Mouse (Mus musculus): ENCODE data around the gene Gm47969.

The Gm47969 gene

GRCm38 (mm10) chr1:83060643-83061042 lies 15.9 kb downstream of the Gm47969 start, which contains the start of gene Krtap28-13:
Gene Krtap28-13 (plus strand): TSS chr1:83060930.
- Histone ChIP-seq H3K36me3 (ENCODE audit: insufficient read depth, low read length) (no peaks in the 10 kb centered on the region), H3K4me3 (replicated peaks; ENCODE audit: low read length) (peak within 1 kb of the TSS; percentile 32; the same call in 1 of the 2 replicates), H3K4me1 (replicated peaks; ENCODE audit: low read depth, low read length) (no peaks in the 10 kb centered on the region), H3K27me3 (ENCODE audit: insufficient read depth, low read length) (no peaks in the 10 kb centered on the region), H3K9me3 (ENCODE audit: low read length) (no peaks in the 10 kb centered on the region)
- TF ChIP-seq CTCF (conservative IDR thresholded peaks at IDR 0.05; ENCODE audit: low read length): no peak
- no peak for TF ChIP-seq POU5F1 (IDR thresholded peaks at IDR 0.05; ENCODE audit: borderline replicate concordance, low read length)
- no peak for TF ChIP-seq NANOG (IDR thresholded peaks at IDR 0.05; ENCODE audit: borderline replicate concordance, low read length)

GRCm38 (mm10) chr1:83064851-83065250 lies 20.1 kb downstream of the Gm47969 start:
- TF ChIP-seq CTCF (conservative IDR thresholded peaks at IDR 0.05; ENCODE audit: low read length): peak; percentile 72
- TF ChIP-seq NANOG (IDR thresholded peaks at IDR 0.05; ENCODE audit: borderline replicate concordance, low read length): no peak
- TF ChIP-seq POU5F1 (IDR thresholded peaks at IDR 0.05; ENCODE audit: borderline replicate concordance, low read length): no peak
- Histone ChIP-seq H3K36me3 (ENCODE audit: insufficient read depth, low read length) (no peaks in the 10 kb centered on the region), H3K9me3 (ENCODE audit: low read length) (no peaks in the 10 kb centered on the region), H3K4me1 (replicated peaks; ENCODE audit: low read depth, low read length) (no peaks in the 10 kb centered on the region), H3K4me3 (replicated peaks; ENCODE audit: low read length) (no peak overlapping the region), H3K27me3 (ENCODE audit: insufficient read depth, low read length) (no peaks in the 10 kb centered on the region)

- no peak for TF ChIP-seq NANOG (IDR thresholded peaks at IDR 0.05; ENCODE audit: borderline replicate concordance, low read length)
- TF ChIP-seq POU5F1 (IDR thresholded peaks at IDR 0.05; ENCODE audit: borderline replicate concordance, low read length): no peak
- TF ChIP-seq CTCF (conservative IDR thresholded peaks at IDR 0.05; ENCODE audit: low read length): no peak
- Histone ChIP-seq H3K4me3 (replicated peaks; ENCODE audit: low read length) (no peak overlapping the region), H3K36me3 (ENCODE audit: insufficient read depth, low read length) (no peaks in the 10 kb centered on the region), H3K9me3 (ENCODE audit: low read length) (no peaks in the 10 kb centered on the region), H3K27me3 (ENCODE audit: insufficient read depth, low read length) (no peaks in the 10 kb centered on the region), H3K4me1 (replicated peaks; ENCODE audit: low read depth, low read length) (no peaks in the 10 kb centered on the region)
These were observed 21.8 kb downstream of the Gm47969 start for GRCm38 (mm10) chr1:83066577-83066976.

- no peak for TF ChIP-seq POU5F1 (IDR thresholded peaks at IDR 0.05; ENCODE audit: borderline replicate concordance, low read length)
- TF ChIP-seq CTCF (conservative IDR thresholded peaks at IDR 0.05; ENCODE audit: low read length): no peak
- no peak for TF ChIP-seq NANOG (IDR thresholded peaks at IDR 0.05; ENCODE audit: borderline replicate concordance, low read length)
- Histone ChIP-seq H3K9me3 (ENCODE audit: low read length) (no peaks in the 10 kb centered on the region), H3K4me3 (replicated peaks; ENCODE audit: low read length) (no peak overlapping the region), H3K4me1 (replicated peaks; ENCODE audit: low read depth, low read length) (no peaks in the 10 kb centered on the region), H3K36me3 (ENCODE audit: insufficient read depth, low read length) (no peaks in the 10 kb centered on the region), H3K27me3 (ENCODE audit: insufficient read depth, low read length) (no peaks in the 10 kb centered on the region)
These were observed 22.5 kb downstream of the Gm47969 start for GRCm38 (mm10) chr1:83067205-83067604.

DNA sequence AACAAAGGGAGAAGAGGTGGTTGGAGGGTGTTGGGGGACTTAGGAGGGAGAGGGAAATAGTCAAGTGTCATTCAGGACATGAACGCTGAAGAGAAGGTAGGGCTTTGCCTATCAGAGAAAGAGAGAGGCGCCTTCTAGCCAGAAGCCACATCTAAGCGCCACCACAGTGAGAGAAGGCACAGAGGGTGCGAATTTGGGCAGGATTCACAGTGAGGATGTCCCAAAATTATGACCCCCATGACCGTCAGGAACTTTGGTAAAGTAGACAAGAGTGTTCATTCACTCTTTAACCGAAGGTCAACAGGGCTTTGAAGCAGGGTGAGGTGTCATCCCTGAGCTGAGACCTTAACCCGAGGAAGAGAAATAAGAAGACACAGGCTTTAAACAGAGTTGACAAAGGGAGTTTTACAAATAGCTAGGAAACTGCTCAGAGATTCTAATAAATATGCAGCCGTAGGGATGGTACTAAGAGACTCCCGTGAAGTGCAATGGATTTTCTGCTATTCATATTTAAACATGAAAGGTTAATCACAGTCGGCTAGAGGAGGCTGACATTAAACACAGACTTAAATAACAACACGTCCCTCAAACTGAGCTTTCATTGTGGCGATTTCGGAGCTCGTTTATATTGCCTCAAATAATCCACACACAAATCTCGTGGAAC lies 30.9 kb downstream of the Gm47969 start:
- H3K36me3 ChIP-seq (ENCODE audit: insufficient read depth, low read length): no peaks in the 10 kb centered on the region
- no peak overlapping the region for H3K4me3 ChIP-seq (replicated peaks; ENCODE audit: low read length)
- no peak for TF ChIP-seq POU5F1 (IDR thresholded peaks at IDR 0.05; ENCODE audit: borderline replicate concordance, low read length)
- no peak for TF ChIP-seq NANOG (IDR thresholded peaks at IDR 0.05; ENCODE audit: borderline replicate concordance, low read length)
- no peak for TF ChIP-seq CTCF (conservative IDR thresholded peaks at IDR 0.05; ENCODE audit: low read length)
- no peaks in the 10 kb centered on the region for H3K9me3 ChIP-seq (ENCODE audit: low read length)
- no peaks in the 10 kb centered on the region for H3K4me1 ChIP-seq (replicated peaks; ENCODE audit: low read depth, low read length)
- no peaks in the 10 kb centered on the region for H3K27me3 ChIP-seq (ENCODE audit: insufficient read depth, low read length)

- Histone ChIP-seq H3K4me3 (replicated peaks; ENCODE audit: low read length) (no peak overlapping the region), H3K4me1 (replicated peaks; ENCODE audit: low read depth, low read length) (no peaks in the 10 kb centered on the region), H3K9me3 (ENCODE audit: low read length) (no peaks in the 10 kb centered on the region), H3K36me3 (ENCODE audit: insufficient read depth, low read length) (no peaks in the 10 kb centered on the region), H3K27me3 (ENCODE audit: insufficient read depth, low read length) (no peaks in the 10 kb centered on the region)
- TF ChIP-seq CTCF (conservative IDR thresholded peaks at IDR 0.05; ENCODE audit: low read length) (peak; percentile 94), NANOG (IDR thresholded peaks at IDR 0.05; ENCODE audit: borderline replicate concordance, low read length) (no peak), POU5F1 (IDR thresholded peaks at IDR 0.05; ENCODE audit: borderline replicate concordance, low read length) (no peak)
These were observed 31.6 kb downstream of the Gm47969 start for GRCm38 (mm10) chr1:83076190-83076917.

DNA sequence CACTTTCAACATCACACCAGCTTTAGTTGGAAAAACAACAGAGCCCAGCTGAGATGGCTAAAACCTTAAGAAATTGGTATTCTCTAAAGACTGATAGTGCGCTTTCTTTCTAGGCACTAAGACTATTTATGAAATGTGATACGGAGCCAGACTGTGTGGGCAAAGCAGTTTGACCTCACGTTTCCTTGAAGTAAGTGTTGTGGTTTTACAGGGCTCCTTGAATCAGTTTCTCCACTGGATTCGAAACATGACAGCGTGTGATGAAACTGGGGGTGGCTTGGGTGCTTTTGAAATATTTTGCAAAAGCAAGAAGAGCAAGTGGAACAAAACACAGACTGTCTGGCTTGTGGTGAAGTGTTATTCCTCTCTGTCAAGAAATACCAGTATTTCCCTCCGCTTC lies 32.3 kb downstream of the Gm47969 start:
- no peak for TF ChIP-seq CTCF (conservative IDR thresholded peaks at IDR 0.05; ENCODE audit: low read length)
- TF ChIP-seq POU5F1 (IDR thresholded peaks at IDR 0.05; ENCODE audit: borderline replicate concordance, low read length): no peak
- no peak for TF ChIP-seq NANOG (IDR thresholded peaks at IDR 0.05; ENCODE audit: borderline replicate concordance, low read length)
- Histone ChIP-seq H3K4me3 (replicated peaks; ENCODE audit: low read length) (no peak overlapping the region), H3K9me3 (ENCODE audit: low read length) (no peaks in the 10 kb centered on the region)

DNA sequence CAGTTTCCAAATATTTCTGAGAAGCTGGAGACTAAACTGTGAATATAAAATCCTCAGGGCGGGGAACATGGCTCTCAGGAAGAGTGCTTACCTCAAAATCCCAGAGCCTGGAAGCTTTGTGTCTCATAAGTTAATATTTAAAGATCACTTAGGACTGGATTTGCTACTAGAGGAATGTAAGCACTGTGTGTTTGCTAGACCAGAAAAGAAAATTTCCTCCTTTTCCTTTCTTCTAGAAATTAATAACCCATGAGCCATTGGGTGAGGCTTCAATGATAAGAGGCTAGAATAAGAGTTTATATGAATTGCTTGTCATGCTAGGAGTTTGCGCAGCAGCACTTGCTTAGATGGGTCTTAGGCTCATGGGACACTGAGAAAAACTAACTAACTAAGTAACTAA lies 40.1 kb downstream of the Gm47969 start:
- H3K27me3 ChIP-seq (ENCODE audit: insufficient read depth, low read length): no peaks in the 10 kb centered on the region
- H3K4me3 ChIP-seq (replicated peaks; ENCODE audit: low read length): no peak overlapping the region
- H3K36me3 ChIP-seq (ENCODE audit: insufficient read depth, low read length): no peaks in the 10 kb centered on the region
- TF ChIP-seq CTCF (conservative IDR thresholded peaks at IDR 0.05; ENCODE audit: low read length) (no peak), POU5F1 (IDR thresholded peaks at IDR 0.05; ENCODE audit: borderline replicate concordance, low read length) (no peak), NANOG (IDR thresholded peaks at IDR 0.05; ENCODE audit: borderline replicate concordance, low read length) (no peak)
- H3K4me1 ChIP-seq (replicated peaks; ENCODE audit: low read depth, low read length): no peaks in the 10 kb centered on the region
- H3K9me3 ChIP-seq (ENCODE audit: low read length): no peaks in the 10 kb centered on the region

More for the DNA sequence above, 32.3 kb downstream of the Gm47969 start:
- no peaks in the 10 kb centered on the region for H3K27me3 ChIP-seq (ENCODE audit: insufficient read depth, low read length)
- no peaks in the 10 kb centered on the region for H3K4me1 ChIP-seq (replicated peaks; ENCODE audit: low read depth, low read length)
- H3K36me3 ChIP-seq (ENCODE audit: insufficient read depth, low read length): no peaks in the 10 kb centered on the region

Data from E14TG2a.4 (cell line).